Mouse (Mus musculus) cortical plate, adult 2 months (tissue): ENCODE results near the gene Slc9a3.

ENCODE experiments used
- CTCF ChIP-seq: fragments of 200-500 bp; IDR thresholded peaks from 2 replicates; pipeline ENCODE4 v1.5.1; 2011; ENCODE audit warnings: mild to moderate bottlenecking, control low read depth, low read length; ENCODE audit not compliant: insufficient read depth; ENCODE audit errors: extremely low read depth
- POLR2A ChIP-seq: fragments of 200-500 bp; IDR thresholded peaks from 2 replicates; pipeline ENCODE4 v1.6.1; 2011; ENCODE audit warnings: mild to moderate bottlenecking, low read length, control low read depth; ENCODE audit not compliant: insufficient read depth; ENCODE audit errors: extremely low read depth

- no peak for TF ChIP-seq CTCF
- TF ChIP-seq POLR2A = peak; percentile 93
Observed at GRCm38 (mm10) chr13:74208317-74208985, 87.2 kb downstream of the Slc9a3 start, which contains the start of gene Exoc3.
